In the genomic region with DNA sequence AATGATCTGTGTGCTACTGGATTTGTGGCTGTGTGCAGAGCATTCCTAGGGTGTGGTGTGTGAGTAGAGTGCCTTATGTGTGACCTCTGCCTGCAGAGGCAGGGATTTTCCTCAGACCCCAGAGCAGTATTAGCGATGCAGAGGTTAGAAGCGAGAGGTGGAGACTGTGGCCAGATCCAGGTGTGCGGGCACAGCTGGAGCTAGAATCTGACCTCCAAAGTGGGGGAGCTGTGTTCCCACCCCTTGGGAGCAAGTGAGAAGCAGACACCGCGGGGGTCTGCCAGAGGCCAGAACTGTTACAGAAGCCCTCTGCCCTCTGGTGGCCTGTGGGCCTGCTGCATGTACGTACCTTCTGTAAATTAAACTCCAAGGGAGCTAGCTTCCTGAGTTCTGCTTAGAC, we compare ENCODE assay signal across 9 mouse cellular contexts. TPM values are rescaled to one million over a fixed set of nuclear protein-coding genes. Genes with fewer than 3 reads are reported as not detected.
A peak's percentile ranks its signal among the peaks of the same experiment; 100 is the strongest.
DNase-seq lines count a peak whose midpoint lies in the region; ATAC-seq and TF ChIP-seq lines count a peak whose summit lies in the region.
"Had no signal": no experiment of that assay in that cellular context is flagged by ENCODE, and none has a peak within 500 bp of the region (broad histone marks: within the 10 kb centered on the region; RNA-seq: fewer than 3 reads in every experiment).

No protein-coding gene starts in this region.

- peak; percentile 43; the same call in 1 of the 2 replicates for TF ChIP-seq CTCF in liver, embryonic 14.5 days (IDR thresholded peaks at IDR 0.05; ENCODE audit: low read depth)
- TF ChIP-seq CTCF in heart, postnatal 0 days (IDR thresholded peaks at IDR 0.05; ENCODE audit: low read depth) = peak; percentile 54

- ATAC-seq in liver, embryonic 14.5 days (ENCODE audit: insufficient read depth) = no peak
- ATAC-seq in liver, embryonic 11.5 days (replicated peaks; ENCODE audit: low FRiP score) = no peak
- peak; percentile 61; the same call in 1 of the 2 replicates for ATAC-seq in heart, postnatal 0 days (ENCODE audit: insufficient read depth, low read depth)
- 0 out of 2 replicates have a peak, but pooled peaks have one; percentile 34 for ATAC-seq in stomach, embryonic 14.5 days (ENCODE audit: insufficient number of reproducible peaks, insufficient read depth, low FRiP score, low read depth)

- no peaks in the 10 kb centered on the region for H3K36me3 ChIP-seq in liver, embryonic 14.5 days (replicated peaks; ENCODE audit: control insufficient read depth, insufficient read depth, low read depth)
- H3K36me3 ChIP-seq in liver, embryonic 11.5 days (ENCODE audit: control insufficient read depth, insufficient read depth, low read length) = no peaks in the 10 kb centered on the region
- no peaks in the 10 kb centered on the region for H3K36me3 ChIP-seq in heart, postnatal 0 days (replicated peaks; ENCODE audit: control insufficient read depth, insufficient read depth, low read length)
- no peaks in the 10 kb centered on the region for H3K36me3 ChIP-seq in stomach, embryonic 14.5 days (ENCODE audit: control insufficient read depth, insufficient read depth, low read length)
- H3K36me3 ChIP-seq: G1E had no signal

- no peak overlapping the region for H3K9ac ChIP-seq in liver, embryonic 14.5 days (replicated peaks)
- no peak overlapping the region for H3K9ac ChIP-seq in liver, embryonic 11.5 days (ENCODE audit: low read depth, low read length)
- no peak overlapping the region for H3K9ac ChIP-seq in heart, postnatal 0 days (replicated peaks; ENCODE audit: low read depth, low read length)
- no peak overlapping the region for H3K9ac ChIP-seq in stomach, embryonic 14.5 days (replicated peaks; ENCODE audit: low read depth, low read length)

- intact Hi-C loops in left cerebral cortex, postnatal 14 days (cut with DNase I) = no loop called here

- no peaks in the 10 kb centered on the region for H3K9me3 ChIP-seq in liver, embryonic 14.5 days (ENCODE audit: control insufficient read depth, low read length)
- H3K9me3 ChIP-seq in liver, embryonic 11.5 days (ENCODE audit: control insufficient read depth, low read length) = no peaks in the 10 kb centered on the region
- H3K9me3 ChIP-seq in heart, postnatal 0 days (replicated peaks; ENCODE audit: control insufficient read depth, low read length) = no peaks in the 10 kb centered on the region
- H3K9me3 ChIP-seq in stomach, embryonic 14.5 days (ENCODE audit: control insufficient read depth, low read depth, low read length) = no peaks in the 10 kb centered on the region
- H3K9me3 ChIP-seq: G1E had no signal

- no peak overlapping the region for H3K4me3 ChIP-seq in liver, embryonic 14.5 days (ENCODE audit: insufficient read depth in 1 of 2, low read depth in 2 of 2, low read length in 2 of 2)
- H3K4me3 ChIP-seq in liver, embryonic 11.5 days (ENCODE audit: low read depth, low read length) = no peak overlapping the region
- H3K4me3 ChIP-seq in heart, postnatal 0 days (ENCODE audit: low read depth, low read length) = no peak overlapping the region
- no peak overlapping the region for H3K4me3 ChIP-seq in stomach, embryonic 14.5 days (ENCODE audit: low read depth, low read length)

- H3K4me1 ChIP-seq in liver, embryonic 14.5 days (replicated peaks; ENCODE audit: control insufficient read depth in 2 of 2, insufficient read depth in 2 of 2, low read length in 1 of 2) = peaks cover 0 to 7% of the 10 kb centered on the region in 2 experiments; a peak in 1 of 4 replicates
- no peaks in the 10 kb centered on the region; the same call in none of the 2 replicates for H3K4me1 ChIP-seq in liver, embryonic 11.5 days (replicated peaks; ENCODE audit: control insufficient read depth, insufficient read depth, low read length)
- no peaks in the 10 kb centered on the region for H3K4me1 ChIP-seq in heart, postnatal 0 days (ENCODE audit: control insufficient read depth, insufficient read depth)
- H3K4me1 ChIP-seq in stomach, embryonic 14.5 days (ENCODE audit: control insufficient read depth, insufficient read depth, low read length) = peaks cover 3% of the 10 kb centered on the region; the same call in 1 of the 2 replicates

- no peak overlapping the region for H3K27ac ChIP-seq in liver, embryonic 14.5 days
- no peak overlapping the region for H3K27ac ChIP-seq in liver, embryonic 11.5 days (ENCODE audit: low read depth, low read length)
- H3K27ac ChIP-seq in heart, postnatal 0 days (ENCODE audit: low read depth) = no peak overlapping the region
- no peak overlapping the region for H3K27ac ChIP-seq in stomach, embryonic 14.5 days (ENCODE audit: low read length)

- H3K4me2 ChIP-seq in liver, embryonic 14.5 days (ENCODE audit: low read depth) = no peak overlapping the region
- H3K4me2 ChIP-seq in liver, embryonic 11.5 days = no peak overlapping the region
- H3K4me2 ChIP-seq in heart, postnatal 0 days (ENCODE audit: low read depth, low read length) = peak overlapping the region; percentile 31
- no peak overlapping the region for H3K4me2 ChIP-seq in stomach, embryonic 14.5 days (replicated peaks; ENCODE audit: low read depth, low read length)

- peak; percentile 28 to 69 for DNase-seq in cerebellum, postnatal 14 days
- DNase-seq in cerebellum, adult 18-20 months = no peak
- no peak for DNase-seq in liver, embryonic 14.5 days (ENCODE audit: low read depth in 3 of 3, low spot score in 3 of 3)
- DNase-seq in liver, embryonic 11.5 days (ENCODE audit: low spot score) = no peak
- peak; percentile 29 for DNase-seq in heart, postnatal 0 days (ENCODE audit: low spot score)
- DNase-seq in left cerebral cortex, postnatal 14 days (ENCODE audit: low spot score in 2 of 2) = no peak
- DNase-seq in gastrocnemius, adult 8-10 months (ENCODE audit: low spot score in 2 of 2) = no peak

- 40% methylated on average over 6 of the region's 6 CpGs for WGBS in liver, embryonic 14.5 days (ENCODE audit: insufficient replicate concordance)
- 28% methylated on average over 6 of the region's 6 CpGs for WGBS in liver, embryonic 11.5 days
- WGBS in heart, postnatal 0 days = 22% methylated on average over 6 of the region's 6 CpGs
- 19% methylated on average over 6 of the region's 6 CpGs for WGBS in stomach, embryonic 14.5 days

- no peak for TF ChIP-seq EP300 in liver, embryonic 14.5 days (IDR thresholded peaks at IDR 0.05; ENCODE audit: low read depth)
- no peak for TF ChIP-seq EP300 in heart, postnatal 0 days (IDR thresholded peaks at IDR 0.05; ENCODE audit: low read depth)

- no peaks in the 10 kb centered on the region for H3K27me3 ChIP-seq in liver, embryonic 14.5 days (ENCODE audit: control insufficient read depth, insufficient read depth, low read length)
- H3K27me3 ChIP-seq in liver, embryonic 11.5 days (replicated peaks; ENCODE audit: control insufficient read depth, insufficient read depth, low read length) = 0 out of 2 replicates have a peak, but pooled peaks cover 3% of the 10 kb centered on the region
- 0 out of 2 replicates have a peak, but pooled peaks cover 2% of the 10 kb centered on the region for H3K27me3 ChIP-seq in heart, postnatal 0 days (ENCODE audit: control insufficient read depth, insufficient read depth, low read length)
- H3K27me3 ChIP-seq in stomach, embryonic 14.5 days (ENCODE audit: control insufficient read depth, insufficient read depth, low read length) = no peaks in the 10 kb centered on the region

RNA-seq across cellular contexts. Expression of a gene that starts 1.7 kb away (rescaled TPM):
- 2.2 and 3.0 TPM in 2 replicates for polyA plus RNA-seq in liver, embryonic 14.5 days (2012; rRNA removed)
- polyA plus RNA-seq in liver, embryonic 14.5 days (2014; fragmentation: Nextera tagmentation; extraction: Ambion mirVana) = 1.8 and 1.9 TPM in 2 replicates
- polyA plus RNA-seq in liver, embryonic 11.5 days (2014; fragmentation: Nextera tagmentation; extraction: Ambion mirVana) = 3.5 and 3.8 TPM in 2 replicates
- 1.6 and 3.4 TPM in 2 replicates for total RNA-seq in heart, postnatal 0 days (2014; rRNA removed; ENCODE audit: low replicate concordance)
- polyA plus RNA-seq in heart, postnatal 0 days (2015; fragmentation: Nextera tagmentation; extraction: Ambion mirVana) = 0.52 and 0.79 TPM in 2 replicates
- polyA plus RNA-seq in stomach, embryonic 14.5 days (2014; fragmentation: Nextera tagmentation; extraction: Ambion mirVana) = 0.67 and 1.3 TPM in 2 replicates
- total RNA-seq in left cerebral cortex, postnatal 14 days (2021) = 1 to 10 TPM; 1.8 to 1.9 TPM
- under 1 TPM; 0.34 to 0.63 (median 0.44) TPM for total RNA-seq in gastrocnemius, adult 8-10 months (2022)

RNA-seq across cellular contexts. Expression of a gene that starts 17.2 kb away (rescaled TPM):
- 0.09 and 0.12 TPM in 2 replicates for polyA plus RNA-seq in liver, embryonic 14.5 days (2012; rRNA removed)
- 0.04 and 0.06 TPM in 2 replicates for polyA plus RNA-seq in liver, embryonic 14.5 days (2014; fragmentation: Nextera tagmentation; extraction: Ambion mirVana)
- 0.25 and 0.53 TPM in 2 replicates for polyA plus RNA-seq in liver, embryonic 11.5 days (2014; fragmentation: Nextera tagmentation; extraction: Ambion mirVana)
- 2.7 TPM in 1 of 2 replicates, not detected in the other for total RNA-seq in heart, postnatal 0 days (2014; rRNA removed; ENCODE audit: low replicate concordance)
- polyA plus RNA-seq in heart, postnatal 0 days (2015; fragmentation: Nextera tagmentation; extraction: Ambion mirVana) = 0.07 and 0.14 TPM in 2 replicates
- 10.7 and 13.7 TPM in 2 replicates for polyA plus RNA-seq in stomach, embryonic 14.5 days (2014; fragmentation: Nextera tagmentation; extraction: Ambion mirVana)
- total RNA-seq in left cerebral cortex, postnatal 14 days (2021) = 1 to 10 TPM; 1.0 to 1.4 TPM
- not detected for total RNA-seq in gastrocnemius, adult 8-10 months (2022)
- total RNA-seq: G1E had no signal

RNA-seq across cellular contexts. Expression of a gene that starts 24.0 kb away (rescaled TPM):
- polyA plus RNA-seq in liver, embryonic 14.5 days (2012; rRNA removed) = 13.4 and 16.9 TPM in 2 replicates
- 15.0 and 18.9 TPM in 2 replicates for polyA plus RNA-seq in liver, embryonic 14.5 days (2014; fragmentation: Nextera tagmentation; extraction: Ambion mirVana)
- 51.0 and 53.2 TPM in 2 replicates for polyA plus RNA-seq in liver, embryonic 11.5 days (2014; fragmentation: Nextera tagmentation; extraction: Ambion mirVana)
- 80.2 and 82.0 TPM in 2 replicates for total RNA-seq in heart, postnatal 0 days (2014; rRNA removed; ENCODE audit: low replicate concordance)
- polyA plus RNA-seq in heart, postnatal 0 days (2015; fragmentation: Nextera tagmentation; extraction: Ambion mirVana) = 47.7 and 48.8 TPM in 2 replicates
- 85.2 and 95.0 TPM in 2 replicates for polyA plus RNA-seq in stomach, embryonic 14.5 days (2014; fragmentation: Nextera tagmentation; extraction: Ambion mirVana)
- 100 to 1,000 TPM; 105 to 107 TPM for total RNA-seq in left cerebral cortex, postnatal 14 days (2021)
- 10 to 100 TPM; 29.3 to 35.5 (median 33.0) TPM for total RNA-seq in gastrocnemius, adult 8-10 months (2022)

RNA-seq across cellular contexts. Expression of a gene that starts 26.5 kb away (rescaled TPM):
- 0.27 and 0.39 TPM in 2 replicates for polyA plus RNA-seq in liver, embryonic 14.5 days (2012; rRNA removed)
- 0.49 and 0.70 TPM in 2 replicates for polyA plus RNA-seq in liver, embryonic 14.5 days (2014; fragmentation: Nextera tagmentation; extraction: Ambion mirVana)
- 0.66 and 0.77 TPM in 2 replicates for polyA plus RNA-seq in liver, embryonic 11.5 days (2014; fragmentation: Nextera tagmentation; extraction: Ambion mirVana)
- total RNA-seq in heart, postnatal 0 days (2014; rRNA removed; ENCODE audit: low replicate concordance) = 0.19 and 3.2 TPM in 2 replicates
- polyA plus RNA-seq in heart, postnatal 0 days (2015; fragmentation: Nextera tagmentation; extraction: Ambion mirVana) = 1.1 TPM in 2 replicates
- 1.5 and 1.6 TPM in 2 replicates for polyA plus RNA-seq in stomach, embryonic 14.5 days (2014; fragmentation: Nextera tagmentation; extraction: Ambion mirVana)
- 1 to 10 TPM; 4.7 to 7.2 TPM for total RNA-seq in left cerebral cortex, postnatal 14 days (2021)
- total RNA-seq in gastrocnemius, adult 8-10 months (2022) = not detected

RNA-seq across cellular contexts. Expression of a gene that starts 31.6 kb away (rescaled TPM):
- 0.60 and 0.90 TPM in 2 replicates for polyA plus RNA-seq in liver, embryonic 14.5 days (2012; rRNA removed)
- polyA plus RNA-seq in liver, embryonic 14.5 days (2014; fragmentation: Nextera tagmentation; extraction: Ambion mirVana) = 0.19 and 0.75 TPM in 2 replicates
- polyA plus RNA-seq in liver, embryonic 11.5 days (2014; fragmentation: Nextera tagmentation; extraction: Ambion mirVana) = 1.6 and 1.7 TPM in 2 replicates
- total RNA-seq in heart, postnatal 0 days (2014; rRNA removed; ENCODE audit: low replicate concordance) = not detected in 2 replicates
- polyA plus RNA-seq in heart, postnatal 0 days (2015; fragmentation: Nextera tagmentation; extraction: Ambion mirVana) = 1.1 and 2.5 TPM in 2 replicates
- 3.0 and 3.1 TPM in 2 replicates for polyA plus RNA-seq in stomach, embryonic 14.5 days (2014; fragmentation: Nextera tagmentation; extraction: Ambion mirVana)
- total RNA-seq in left cerebral cortex, postnatal 14 days (2021) = 1 to 10 TPM; 1.7 to 3.2 TPM
- under 1 TPM in 2 of 4 experiments, not detected in 2; 0.51 to 0.58 TPM for total RNA-seq in gastrocnemius, adult 8-10 months (2022)

Comparison
In these comparisons a context has a peak if more than half of its experiments do, and no peak if none do; other contexts are left out.
1. DNase-seq: peak in cerebellum, postnatal 14 days (2 of 2) and heart, postnatal 0 days (single experiment); none in cerebellum, adult 18-20 months (0 of 2), liver, embryonic 14.5 days (0 of 3), liver, embryonic 11.5 days (single experiment), left cerebral cortex, postnatal 14 days (0 of 2) and gastrocnemius, adult 8-10 months (0 of 2).
2. ATAC-seq: peak in heart, postnatal 0 days (single experiment) and stomach, embryonic 14.5 days (single experiment); none in liver, embryonic 14.5 days (single experiment) and liver, embryonic 11.5 days (single experiment).